Comparison of ENCODE assay signal across 24 mouse cellular contexts in genomic region chr10:76645066-76645465, GRCm38 (mm10). TPM values are rescaled to one million over a fixed set of nuclear protein-coding genes. Genes with fewer than 3 reads are reported as not detected.
DNase-seq lines count a peak whose midpoint lies in the region; ATAC-seq and TF ChIP-seq lines count a peak whose summit lies in the region.
"Had no signal": no experiment of that assay in that cellular context is flagged by ENCODE, and none has a peak within 500 bp of the region (broad histone marks: within the 10 kb centered on the region; RNA-seq: fewer than 3 reads in every experiment).

No protein-coding gene starts in this region.

- H3K27ac ChIP-seq in intestine, embryonic 15.5 days = peak overlapping the region; percentile 93; the same call in 1 of the 2 replicates
- no peak overlapping the region for H3K27ac ChIP-seq in intestine, postnatal 0 days (ENCODE audit: low read depth, low read length)
- no peak overlapping the region for H3K27ac ChIP-seq in stomach, postnatal 0 days (replicated peaks)
- H3K27ac ChIP-seq: embryonic facial prominence, embryonic 12.5 days; hindbrain, embryonic 10.5 days; hindbrain, embryonic 13.5 days had no signal

- ATAC-seq in intestine, embryonic 15.5 days = no peak
- ATAC-seq in intestine, postnatal 0 days = no peak
- ATAC-seq in stomach, postnatal 0 days (ENCODE audit: low FRiP score, low TSS enrichment) = no peak
- ATAC-seq: activated CD4-positive, CD25-positive, alpha-beta regulatory T cell, adult 4 months; forebrain, embryonic 14.5 days; forebrain, postnatal 0 days; hindbrain, embryonic 16.5 days had no signal

- TF ChIP-seq CTCF in intestine, postnatal 0 days (IDR thresholded peaks at IDR 0.05; ENCODE audit: low read depth) = no peak
- no peak for TF ChIP-seq CTCF in stomach, postnatal 0 days (IDR thresholded peaks at IDR 0.05; ENCODE audit: low read depth)

- H3K4me3 ChIP-seq in intestine, embryonic 15.5 days (replicated peaks) = no peak overlapping the region
- no peak overlapping the region for H3K4me3 ChIP-seq in intestine, postnatal 0 days (ENCODE audit: low read depth, low read length)
- no peak overlapping the region for H3K4me3 ChIP-seq in stomach, postnatal 0 days (ENCODE audit: low read depth, low read length)
- H3K4me3 ChIP-seq: embryonic facial prominence, embryonic 12.5 days; embryonic facial prominence, embryonic 15.5 days; gastrocnemius, adult 2 months; hindbrain, embryonic 10.5 days; hindbrain, embryonic 13.5 days had no signal

- TF ChIP-seq EP300 in stomach, postnatal 0 days (optimal IDR thresholded peaks at IDR 0.05) = no peak

- H3K9me3 ChIP-seq in intestine, embryonic 15.5 days = no peaks in the 10 kb centered on the region
- no peaks in the 10 kb centered on the region for H3K9me3 ChIP-seq in intestine, postnatal 0 days (ENCODE audit: control insufficient read depth)
- no peaks in the 10 kb centered on the region for H3K9me3 ChIP-seq in stomach, postnatal 0 days (ENCODE audit: control insufficient read depth, low read length)
- H3K9me3 ChIP-seq: embryonic facial prominence, embryonic 12.5 days; embryonic facial prominence, embryonic 15.5 days; hindbrain, embryonic 10.5 days; hindbrain, embryonic 13.5 days had no signal

- DNase-seq in lung, postnatal 14 days = peak; percentile 0
- no peak for DNase-seq in lung, postnatal 36 days
- peak; percentile 2 for DNase-seq in stomach, postnatal 0 days (ENCODE audit: low spot score)
- DNase-seq in cerebellum, postnatal 36 days = no peak
- DNase-seq: adrenal gland, adult 8-10 months; adrenal gland, postnatal 25 days; cerebellum, adult 18-20 months; cerebellum, adult 9-10 months; cerebellum, postnatal 14 days; forebrain, postnatal 0 days; gastrocnemius, adult 2 months; gastrocnemius, postnatal 14 days; heart, adult 18-20 months; heart, postnatal 36 days had no signal

- no peak overlapping the region for H3K4me2 ChIP-seq in intestine, embryonic 15.5 days (replicated peaks)
- no peak overlapping the region for H3K4me2 ChIP-seq in intestine, postnatal 0 days (replicated peaks; ENCODE audit: low read depth)
- H3K4me2 ChIP-seq in stomach, postnatal 0 days (replicated peaks; ENCODE audit: low read depth) = no peak overlapping the region
- H3K4me2 ChIP-seq: embryonic facial prominence, embryonic 12.5 days; embryonic facial prominence, embryonic 15.5 days; heart, embryonic 11.5 days; hindbrain, embryonic 13.5 days had no signal

- peaks cover 9% of the 10 kb centered on the region; the same call in 1 of the 2 replicates for H3K4me1 ChIP-seq in intestine, embryonic 15.5 days (replicated peaks)
- no peaks in the 10 kb centered on the region for H3K4me1 ChIP-seq in intestine, postnatal 0 days (replicated peaks; ENCODE audit: control insufficient read depth, insufficient read depth, low read length)
- no peaks in the 10 kb centered on the region for H3K4me1 ChIP-seq in stomach, postnatal 0 days (replicated peaks; ENCODE audit: control insufficient read depth, insufficient read depth)
- H3K4me1 ChIP-seq: hindbrain, embryonic 13.5 days had no signal

- H3K9ac ChIP-seq in intestine, embryonic 15.5 days = no peak overlapping the region
- no peak overlapping the region for H3K9ac ChIP-seq in intestine, postnatal 0 days (ENCODE audit: low read depth, low read length)
- no peak overlapping the region for H3K9ac ChIP-seq in stomach, postnatal 0 days (ENCODE audit: low read length)
- H3K9ac ChIP-seq: embryonic facial prominence, embryonic 12.5 days; embryonic facial prominence, embryonic 15.5 days; forebrain, postnatal 0 days; hindbrain, embryonic 13.5 days had no signal

- no peaks in the 10 kb centered on the region for H3K27me3 ChIP-seq in intestine, embryonic 15.5 days (replicated peaks)
- H3K27me3 ChIP-seq in intestine, postnatal 0 days (replicated peaks; ENCODE audit: control insufficient read depth, insufficient read depth, low read length) = no peaks in the 10 kb centered on the region
- H3K27me3 ChIP-seq in stomach, postnatal 0 days (ENCODE audit: control insufficient read depth, insufficient read depth, low read length) = no peaks in the 10 kb centered on the region
- H3K27me3 ChIP-seq: embryonic facial prominence, embryonic 12.5 days; embryonic facial prominence, embryonic 15.5 days; hindbrain, embryonic 13.5 days had no signal

- H3K36me3 ChIP-seq in intestine, embryonic 15.5 days = no peaks in the 10 kb centered on the region
- no peaks in the 10 kb centered on the region for H3K36me3 ChIP-seq in intestine, postnatal 0 days (ENCODE audit: control insufficient read depth, insufficient read depth)
- H3K36me3 ChIP-seq in stomach, postnatal 0 days (ENCODE audit: control insufficient read depth, insufficient read depth, low read length) = no peaks in the 10 kb centered on the region
- H3K36me3 ChIP-seq: embryonic facial prominence, embryonic 12.5 days; embryonic facial prominence, embryonic 15.5 days; hindbrain, embryonic 10.5 days; hindbrain, embryonic 13.5 days had no signal

RNA-seq across cellular contexts. Expression of gene Col6a2, which starts 21.6 kb away (rescaled TPM):
- 274 and 282 TPM in 2 replicates for polyA plus RNA-seq in intestine, embryonic 15.5 days (2015; fragmentation: Nextera tagmentation; extraction: Ambion mirVana)
- 99.2 and 101 TPM in 2 replicates for polyA plus RNA-seq in intestine, postnatal 0 days (2015; fragmentation: Nextera tagmentation; extraction: Ambion mirVana)
- polyA plus RNA-seq in stomach, postnatal 0 days (2015; fragmentation: Nextera tagmentation; extraction: Ambion mirVana) = 145 TPM in 2 replicates

Comparison
In these comparisons a context has a peak if more than half of its experiments do, and no peak if none do; other contexts are left out.
1. DNase-seq: peak in lung, postnatal 14 days (single experiment) and stomach, postnatal 0 days (single experiment); none in lung, postnatal 36 days (single experiment) and cerebellum, postnatal 36 days (0 of 2).